Mouse (Mus musculus) myocyte (in vitro differentiated cells): ENCODE measurements at regions not wholly inside any gene's neighbourhood (a gene's known extent, or its start where the extent isn't known, plus 50 kb on each side); places are given as distances from the start of the nearest gene placed in this dataset.

Experiments
- E2F4 ChIP-seq: IDR thresholded peaks from one replicate; pipeline ENCODE4 v1.6.1; 2011; ENCODE audit warnings: mild to moderate bottlenecking, control low read depth, moderate library complexity; ENCODE audit not compliant: insufficient read depth
- MAX ChIP-seq: IDR thresholded peaks from one replicate; pipeline ENCODE4 v1.6.1; 2011; ENCODE audit warnings: low read depth, mild to moderate bottlenecking, control low read depth
- MYOD1 ChIP-seq, 3 experiments: IDR thresholded peaks; one replicate each; pipeline ENCODE4 v1.6.1; 2011; ENCODE audit warnings: control low read depth in 2 of 3, low read depth in 2 of 3, mild to moderate bottlenecking in 2 of 3, moderate library complexity in 1 of 3; ENCODE audit not compliant: insufficient read length in 2 of 3, control insufficient read depth in 1 of 3
- MYOG ChIP-seq, 3 experiments: IDR thresholded peaks; one replicate each; pipeline ENCODE4 v1.6.1; 2011; ENCODE audit warnings: control low read depth in 2 of 3, low read depth in 2 of 3, mild to moderate bottlenecking in 2 of 3; ENCODE audit not compliant: insufficient read length in 2 of 3, control insufficient read depth in 1 of 3, insufficient read depth in 1 of 3
- POLR2A ChIP-seq: IDR thresholded peaks from one replicate; pipeline ENCODE4 v1.6.1; 2011; ENCODE audit warnings: low read depth, mild to moderate bottlenecking, control low read depth, moderate library complexity; ENCODE audit not compliant: insufficient read length
- POLR2AphosphoS2 ChIP-seq: IDR thresholded peaks from one replicate; pipeline ENCODE4 v1.6.1; 2011; ENCODE audit warnings: low read depth, control low read depth; ENCODE audit not compliant: insufficient read length
- REST ChIP-seq: IDR thresholded peaks from one replicate; pipeline ENCODE4 v1.6.1; 2011; ENCODE audit warnings: mild to moderate bottlenecking, control low read depth, moderate library complexity; ENCODE audit not compliant: insufficient read depth, insufficient read length
- SRF ChIP-seq: IDR thresholded peaks from one replicate; pipeline ENCODE4 v1.6.1; 2011; ENCODE audit warnings: low read depth; ENCODE audit not compliant: control insufficient read depth, insufficient read length
- TCF12 ChIP-seq: IDR thresholded peaks from one replicate; pipeline ENCODE4 v1.6.1; 2011; ENCODE audit warnings: mild to moderate bottlenecking, control low read depth; ENCODE audit not compliant: poor library complexity, insufficient read depth, severe bottlenecking
- TCF3 ChIP-seq: IDR thresholded peaks from one replicate; pipeline ENCODE4 v1.6.1; 2011; ENCODE audit warnings: low read depth, control low read depth; ENCODE audit not compliant: insufficient read length
- USF1 ChIP-seq: IDR thresholded peaks from one replicate; pipeline ENCODE4 v1.6.1; 2011; ENCODE audit warnings: low read depth, mild to moderate bottlenecking, control low read depth, moderate library complexity

DNA sequence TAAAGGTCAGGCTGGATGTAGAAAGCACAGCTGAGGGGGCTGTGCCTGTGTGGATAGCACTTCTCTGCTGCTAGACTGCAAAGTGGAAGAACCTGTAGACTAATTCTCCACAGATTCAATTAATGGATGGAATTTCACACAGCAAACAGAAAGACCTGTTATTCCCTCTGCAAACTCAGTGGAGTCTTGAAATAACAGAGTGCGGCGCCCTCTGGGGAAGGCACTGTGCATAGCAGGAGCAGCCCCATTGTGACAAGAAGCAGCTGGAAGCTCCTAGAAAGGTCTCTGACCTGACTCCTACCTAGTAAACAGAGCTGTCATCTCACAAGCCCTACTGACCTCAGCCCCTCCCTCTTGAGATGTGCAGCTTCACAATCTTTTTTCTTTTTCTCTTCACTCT lies 118.9 kb upstream of the Ptprm start:
- TF ChIP-seq POLR2A = no peak
- TF ChIP-seq MAX = no peak
- no peak for TF ChIP-seq POLR2AphosphoS2
- TF ChIP-seq USF1 = no peak
- no peak for TF ChIP-seq MYOD1 (IDR thresholded peaks at IDR 0.05; ENCODE audit: control insufficient read depth in 1 of 3, insufficient read length in 2 of 3, low read depth in 2 of 3)
- no peak for TF ChIP-seq E2F4
- no peak for TF ChIP-seq TCF12
- TF ChIP-seq SRF = no peak
- no peak for TF ChIP-seq MYOG (IDR thresholded peaks at IDR 0.05; ENCODE audit: control insufficient read depth in 1 of 3, insufficient read depth in 1 of 3, insufficient read length in 2 of 3, low read depth in 2 of 3)
- no peak for TF ChIP-seq TCF3
- TF ChIP-seq REST = no peak
